Mouse (Mus musculus) lung, postnatal 4 days (tissue): Measurements from ENCODE around the gene Mecp2.
"Not testable (repeated sequence)": the region's sequence is repeated elsewhere in the genome, so short reads cannot be mapped to it uniquely, and the experiment has no call there.

Experiments used
- DNase-seq, 2 experiments: peaks; one replicate each; pipeline ENCODE4 v3.0.0; 2021

Mecp2 gene

GRCm38 (mm10) chrX:74135263-74135662 is at the start of gene Mecp2:
Mecp2 (minus strand) TSS chrX:74135363.
- not testable (repeated sequence) for DNase-seq

- no peak for DNase-seq
Measured at GRCm38 (mm10) chrX:74176959-74177358, 41.8 kb upstream of the Mecp2 start, which contains the start of gene Tktl1. Tktl1 (plus strand) TSS chrX:74177259.

DNA sequence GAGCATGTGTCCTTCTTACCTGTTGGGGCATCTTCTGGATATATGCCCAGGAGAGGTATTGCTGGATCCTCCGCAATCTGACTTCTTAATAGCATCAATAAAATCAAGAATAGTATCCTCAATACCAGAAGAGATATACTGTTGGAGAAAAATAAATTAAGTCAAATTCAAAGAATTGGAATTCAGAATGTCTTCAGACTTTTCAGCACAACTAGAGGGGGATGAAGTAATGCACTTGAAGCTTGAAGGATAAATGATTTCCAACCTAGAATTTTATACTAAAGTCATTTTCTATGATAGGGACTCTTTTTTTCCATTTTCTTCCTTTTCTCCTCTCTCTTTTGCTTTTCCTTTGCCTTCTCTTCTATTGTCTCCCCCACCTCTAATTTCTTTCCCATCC is 32.6 kb upstream of the Mecp2 start, which contains the start of gene Tex28:
TSS of gene Tex28 (minus strand) at position 101 of the 400 bp plus-strand sequence.
- no peak for DNase-seq

DNA sequence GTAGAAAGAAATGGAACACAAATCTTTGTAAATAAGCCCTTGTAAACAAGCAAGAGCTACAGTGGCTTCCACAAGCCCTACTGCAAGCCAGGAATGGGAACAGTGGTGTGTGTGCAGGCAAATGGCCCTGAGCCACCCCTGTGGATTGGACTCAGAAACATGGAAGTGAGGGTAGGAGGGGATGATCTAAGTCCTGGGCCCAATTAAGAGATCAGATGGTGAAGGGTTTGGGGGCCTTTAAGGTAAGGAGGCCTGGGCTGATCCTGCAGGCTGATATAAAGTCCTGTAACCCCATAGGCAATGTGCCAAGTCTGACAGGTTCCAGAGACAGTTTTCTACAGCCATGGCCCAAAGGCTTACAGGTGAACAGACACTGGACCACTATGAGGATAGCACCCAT is 8.0 kb downstream of the Mecp2 start, which contains the start of gene Opn1mw:
TSS of gene Opn1mw (plus strand) at position 301 of the 400 bp plus-strand sequence.
- DNase-seq = no peak

- peak in 1 of 2 experiments; percentile 9 for DNase-seq
Measured at GRCm38 (mm10) chrX:74124975-74125374, 10.2 kb downstream of the Mecp2 start.

DNA sequence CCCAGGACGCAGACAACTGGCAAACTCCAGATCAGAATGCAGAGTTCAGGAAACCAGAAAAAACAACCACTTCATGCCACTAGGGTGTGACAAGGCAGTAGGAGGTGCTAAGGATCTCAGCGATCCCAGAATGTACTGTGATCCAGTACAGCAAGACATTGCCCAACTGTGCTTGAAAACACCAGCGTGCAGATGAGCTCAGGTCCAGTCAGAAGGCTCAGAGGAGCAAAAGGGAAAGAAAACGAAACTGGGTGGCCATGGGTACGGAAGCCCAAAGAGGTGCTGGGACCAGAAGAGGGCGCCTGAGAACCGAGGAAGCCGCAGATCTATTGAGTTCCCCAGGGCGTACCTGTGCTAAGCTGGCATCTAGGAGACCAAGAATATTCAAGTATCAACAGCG is 19.7 kb downstream of the Mecp2 start:
- DNase-seq = peak; percentile 71 to 73

DNA sequence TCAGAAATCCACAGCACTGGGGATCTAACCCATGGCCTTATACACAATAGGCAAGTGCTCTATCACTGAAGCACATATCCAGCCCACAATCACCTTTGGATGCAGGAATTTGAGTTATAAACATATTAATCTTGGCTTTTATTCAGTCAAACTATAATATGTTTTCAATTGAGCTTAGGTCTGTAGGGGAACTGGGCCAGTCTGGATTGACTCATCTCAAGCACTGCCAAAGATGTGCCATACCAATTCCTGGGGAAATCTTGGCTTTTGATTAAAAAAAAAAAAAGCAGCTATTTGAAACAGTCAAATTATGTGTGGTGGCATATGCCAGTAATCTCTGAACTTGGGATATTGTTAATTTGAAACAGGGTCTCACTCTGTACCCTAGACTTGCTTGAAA is 21.1 kb downstream of the Mecp2 start:
- DNase-seq = no peak

- DNase-seq = no peak
Measured at GRCm38 (mm10) chrX:74108747-74109146, 26.4 kb downstream of the Mecp2 start.

GRCm38 (mm10) chrX:74105916-74106315 is 29.2 kb downstream of the Mecp2 start:
- no peak for DNase-seq

DNA sequence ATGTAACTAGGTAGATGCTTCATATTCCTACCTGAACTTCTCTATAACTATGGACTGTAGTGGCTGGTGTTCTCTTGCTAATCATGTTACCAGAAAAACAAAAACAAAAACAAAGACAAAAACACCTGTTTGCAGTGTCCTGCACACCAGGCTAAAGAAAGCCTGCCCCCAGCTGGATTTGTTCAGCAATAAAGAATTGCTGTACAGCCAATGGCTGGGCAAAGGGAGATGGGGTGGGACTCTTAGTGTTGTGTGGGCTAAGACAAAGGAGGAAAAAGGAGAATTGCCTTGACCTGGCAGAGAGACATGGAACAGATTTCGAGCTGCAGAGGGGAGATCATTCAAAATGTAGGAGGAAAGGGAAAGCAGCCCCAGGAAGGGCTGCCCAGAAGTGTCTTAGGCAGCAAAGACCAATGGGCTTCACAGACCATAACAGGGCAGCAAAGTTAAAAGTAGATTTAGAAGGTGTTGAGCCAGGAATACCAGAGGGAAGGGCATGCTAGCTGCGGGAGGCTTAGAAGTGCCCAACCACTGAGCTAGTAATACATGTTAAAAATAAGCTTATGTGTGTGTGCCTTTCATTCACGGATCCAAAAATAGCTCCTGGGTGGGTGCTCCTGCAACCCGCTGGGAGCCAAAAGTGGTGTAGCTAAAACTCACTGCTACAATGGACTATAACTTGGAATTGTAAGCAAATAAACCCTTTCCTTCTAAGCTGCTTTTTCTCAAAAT is 31.5 kb downstream of the Mecp2 start:
- no peak for DNase-seq

GRCm38 (mm10) chrX:74095130-74095529 is 40.0 kb downstream of the Mecp2 start:
- no peak for DNase-seq

- peak; percentile 97 to 99 for DNase-seq
Measured at GRCm38 (mm10) chrX:74085601-74086038, 49.5 kb downstream of the Mecp2 start.

DNA sequence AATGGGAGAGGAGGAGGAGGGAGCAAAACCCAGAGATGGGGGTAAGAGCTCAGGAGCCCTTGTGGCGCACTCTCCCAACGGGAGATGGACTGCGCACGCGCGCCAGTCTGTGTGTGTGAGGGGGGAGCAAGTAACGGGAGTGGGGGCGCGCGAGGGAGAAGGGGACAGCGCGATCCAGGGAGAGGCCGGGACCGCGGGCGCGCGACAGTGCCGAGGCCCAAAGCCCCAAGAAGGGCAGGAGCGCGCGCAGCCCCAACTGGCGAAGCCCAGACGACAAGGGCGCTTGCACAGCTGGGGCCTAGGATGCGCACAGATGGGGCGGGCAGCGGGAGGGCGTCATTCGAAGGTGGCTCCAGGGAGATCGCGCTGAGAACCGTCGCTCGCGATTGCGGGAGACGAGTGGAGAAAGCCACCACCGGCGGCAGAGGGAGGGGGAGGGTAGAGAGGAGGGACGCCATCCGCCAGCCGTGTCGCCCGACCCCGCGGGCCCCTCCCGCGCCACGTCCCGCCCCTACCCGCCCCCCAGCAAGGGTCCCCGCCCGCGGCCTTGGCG is 50.1 kb downstream of the Mecp2 start:
- peak; percentile 79 to 89 for DNase-seq

DNA sequence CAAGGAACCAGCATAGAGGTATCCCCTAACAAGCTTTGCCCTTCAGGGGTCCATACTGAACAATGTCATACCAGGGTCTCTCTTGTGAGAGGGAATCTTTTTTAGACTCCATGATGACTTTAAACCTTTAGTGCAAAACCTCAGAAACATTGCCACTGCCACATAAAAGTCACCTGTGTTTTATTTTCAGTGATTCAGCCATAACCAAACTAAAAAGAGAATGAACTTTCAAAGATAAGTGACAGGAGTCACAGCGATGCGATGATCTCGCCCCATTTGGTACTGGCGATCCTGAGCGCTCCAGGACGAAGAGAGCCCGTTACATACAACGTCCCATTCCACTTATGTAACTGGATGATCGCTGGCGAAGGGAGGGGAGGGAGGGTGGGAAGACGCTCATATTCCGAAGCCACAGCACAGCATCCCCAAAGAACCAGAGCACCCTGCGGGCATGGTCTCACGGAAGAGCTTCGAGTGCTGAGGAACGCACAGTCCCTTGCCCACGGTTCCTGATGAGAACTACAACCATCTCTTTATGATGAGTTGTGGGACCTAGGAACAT is 50.8 kb downstream of the Mecp2 start:
- DNase-seq = no peak

DNA sequence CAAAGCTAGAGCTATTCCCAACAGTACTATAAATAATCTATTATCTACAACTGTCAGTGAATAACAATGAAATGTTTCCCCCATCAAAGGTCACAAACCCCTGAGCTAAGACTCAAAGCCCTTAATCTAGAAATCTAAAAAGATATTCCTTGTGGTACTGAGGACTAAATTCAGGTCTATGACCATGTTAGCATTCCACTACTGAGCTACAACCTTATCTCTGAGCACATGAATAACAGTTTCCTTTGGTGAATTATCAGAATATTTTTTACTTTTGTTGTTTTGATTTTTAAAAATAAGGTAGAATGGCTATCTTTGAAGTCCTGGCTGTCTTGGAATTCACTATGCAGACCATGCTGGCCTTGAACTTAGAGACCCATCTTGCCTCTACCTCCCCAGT is 64.4 kb downstream of the Mecp2 start:
- no peak for DNase-seq

DNA sequence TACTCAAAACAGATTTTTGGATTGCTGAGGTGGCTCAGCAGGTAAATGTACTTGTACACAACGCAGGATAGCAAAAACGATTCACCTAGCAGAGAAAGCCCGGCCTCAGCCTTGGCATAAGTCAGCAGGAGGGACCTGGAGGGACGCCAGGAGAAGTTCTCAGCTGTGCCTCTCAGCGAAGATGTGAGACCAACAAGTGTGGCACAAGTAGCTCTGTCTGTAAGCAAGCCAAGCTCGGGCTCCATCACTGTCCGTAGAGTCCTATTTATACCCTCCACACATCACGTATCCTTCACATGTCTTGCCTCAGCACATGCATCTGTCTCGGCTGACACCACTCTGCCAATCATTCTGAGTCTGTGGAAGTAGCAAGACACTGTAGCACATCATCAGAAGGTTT is 67.3 kb downstream of the Mecp2 start:
- no peak for DNase-seq

DNA sequence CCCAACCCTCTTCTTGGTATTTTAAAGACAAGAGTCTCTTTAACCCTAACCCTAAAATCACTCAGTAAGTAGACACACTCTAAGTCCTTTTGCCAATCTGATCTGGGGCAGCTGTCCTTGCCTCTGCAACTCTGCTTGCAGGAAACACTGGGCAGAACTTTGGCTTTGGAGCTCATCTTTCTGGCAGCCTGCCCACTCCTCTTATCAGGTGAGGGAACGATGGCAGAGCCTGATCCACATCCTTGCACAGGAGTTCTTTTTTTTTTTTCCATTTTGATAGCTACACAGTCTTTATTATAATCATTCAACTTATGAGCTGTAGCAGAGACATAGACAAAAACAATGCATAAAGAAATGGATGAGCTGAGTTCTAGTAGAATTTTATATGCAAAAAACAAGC is 90.1 kb downstream of the Mecp2 start:
- DNase-seq = no peak

DNA sequence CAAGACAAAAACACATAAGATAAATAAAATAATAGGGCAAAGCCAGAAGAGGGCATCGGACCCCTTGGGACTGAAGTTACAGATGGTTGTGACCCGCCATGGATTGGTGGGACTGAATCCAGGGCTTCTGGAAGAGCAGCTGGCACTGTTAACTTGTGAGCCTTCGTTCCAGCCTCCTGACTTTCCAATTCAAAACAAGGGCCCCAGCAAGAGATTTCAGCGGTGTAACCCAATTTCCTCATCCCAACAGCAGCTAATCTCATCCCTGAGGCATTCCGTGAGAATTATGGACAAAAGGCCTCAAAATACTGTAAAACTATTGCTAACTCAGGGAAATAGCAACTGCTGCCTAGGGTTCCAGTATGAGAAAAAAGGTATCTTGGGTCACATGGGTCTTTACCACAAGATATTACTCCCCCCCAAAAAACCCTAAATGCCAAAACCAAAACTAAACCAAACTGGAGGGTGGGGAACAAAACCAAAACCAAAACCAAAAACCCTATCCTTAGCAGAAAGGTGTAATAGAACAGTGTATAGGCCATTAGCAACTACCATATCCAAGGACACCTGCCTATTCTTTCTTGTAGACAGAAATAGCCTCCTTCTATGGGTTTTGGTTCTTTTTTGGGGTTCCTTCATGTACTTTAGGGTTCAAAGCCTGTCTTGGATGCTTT is 97.3 kb downstream of the Mecp2 start:
- no peak for DNase-seq

DNA sequence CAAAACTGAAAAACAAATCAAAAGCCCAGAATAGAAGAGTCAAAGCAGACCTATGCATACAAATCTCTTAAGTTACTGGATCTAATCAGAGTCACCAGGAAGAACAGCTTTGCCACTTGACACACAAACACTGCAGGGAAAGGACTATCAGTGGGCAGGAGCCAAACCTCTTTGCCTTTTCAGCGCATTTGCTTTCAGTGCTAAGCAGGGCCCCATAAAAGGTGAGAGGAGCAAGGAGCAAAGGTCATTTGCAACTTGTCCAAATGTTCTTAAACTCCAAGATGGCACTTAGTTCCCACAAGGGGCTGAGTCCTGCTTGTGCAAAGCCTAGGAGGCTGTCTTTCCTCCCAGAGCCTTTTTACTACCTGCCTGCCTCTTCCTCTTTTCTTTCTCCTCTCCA is 105.2 kb downstream of the Mecp2 start:
- no peak for DNase-seq

DNA sequence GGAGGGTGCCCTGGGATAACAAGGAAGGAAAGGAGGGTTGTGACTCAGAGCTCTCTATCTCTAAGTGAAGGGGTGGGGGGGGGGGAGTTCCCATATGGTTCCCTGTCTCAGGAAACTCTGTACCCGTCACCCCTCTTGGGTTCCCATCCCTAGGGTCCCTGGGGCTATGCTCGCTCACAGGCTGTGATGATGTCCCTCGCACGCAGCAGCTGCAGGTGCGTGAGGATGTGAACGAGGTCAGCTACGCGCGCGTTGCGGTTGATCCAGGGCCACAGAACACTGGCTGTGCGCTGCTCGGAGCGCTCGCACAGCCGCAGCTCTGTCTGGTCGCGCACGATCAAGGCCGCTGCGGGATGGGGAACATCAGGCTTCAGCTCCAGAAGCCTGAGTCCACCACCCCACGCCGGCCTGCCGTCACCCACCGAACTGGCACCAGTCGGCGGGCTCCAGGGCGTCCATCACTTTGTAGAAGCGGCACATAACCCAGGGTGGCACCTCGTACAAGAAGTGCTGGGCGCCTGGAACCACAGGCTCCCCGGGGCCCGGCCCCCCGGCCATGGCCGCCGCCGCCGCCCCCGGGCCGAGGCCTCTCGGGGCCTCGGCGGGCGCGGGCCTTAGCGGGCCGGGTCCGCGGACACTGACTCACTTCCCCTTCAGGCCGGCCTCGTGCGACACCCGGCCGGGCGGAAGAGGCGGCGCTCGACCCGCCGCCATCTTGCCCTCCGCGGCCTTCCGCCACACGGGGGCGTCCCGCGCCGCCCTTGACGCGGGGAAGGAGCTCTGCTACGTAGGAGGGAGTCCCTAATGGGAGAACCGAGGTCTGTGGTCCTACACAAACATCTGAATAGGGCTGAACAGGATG is 111.7 kb downstream of the Mecp2 start, which contains the start of gene Irak1:
TSS of gene Irak1 (minus strand) at position 731 of the 862 bp plus-strand sequence.
- peak; percentile 89 to 90 for DNase-seq

- DNase-seq = no peak
Measured at GRCm38 (mm10) chrX:74022795-74023187, 112.4 kb downstream of the Mecp2 start.

DNA sequence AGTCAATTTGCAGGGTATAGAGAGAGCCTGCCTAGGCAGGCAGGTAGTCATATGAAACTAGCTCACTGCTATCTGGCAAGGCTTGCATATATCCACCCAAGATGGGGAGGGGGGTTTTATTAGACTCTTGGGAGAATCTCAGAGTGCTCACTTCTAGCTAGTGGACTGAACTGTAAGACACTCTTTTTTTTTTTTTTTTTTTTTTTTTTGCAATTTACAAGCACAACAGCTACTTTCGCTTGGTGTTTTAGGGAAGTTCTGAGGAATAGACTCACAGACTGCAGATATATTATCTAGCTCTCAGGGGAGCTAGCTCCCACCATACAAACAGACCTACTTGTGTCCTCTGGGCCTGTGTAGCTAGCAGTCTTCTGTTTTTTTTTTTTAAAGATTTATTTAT is 120.6 kb downstream of the Mecp2 start:
- DNase-seq = no peak
